Mouse (Mus musculus): Measurements from ENCODE around the gene Ap1g2.

DNA sequence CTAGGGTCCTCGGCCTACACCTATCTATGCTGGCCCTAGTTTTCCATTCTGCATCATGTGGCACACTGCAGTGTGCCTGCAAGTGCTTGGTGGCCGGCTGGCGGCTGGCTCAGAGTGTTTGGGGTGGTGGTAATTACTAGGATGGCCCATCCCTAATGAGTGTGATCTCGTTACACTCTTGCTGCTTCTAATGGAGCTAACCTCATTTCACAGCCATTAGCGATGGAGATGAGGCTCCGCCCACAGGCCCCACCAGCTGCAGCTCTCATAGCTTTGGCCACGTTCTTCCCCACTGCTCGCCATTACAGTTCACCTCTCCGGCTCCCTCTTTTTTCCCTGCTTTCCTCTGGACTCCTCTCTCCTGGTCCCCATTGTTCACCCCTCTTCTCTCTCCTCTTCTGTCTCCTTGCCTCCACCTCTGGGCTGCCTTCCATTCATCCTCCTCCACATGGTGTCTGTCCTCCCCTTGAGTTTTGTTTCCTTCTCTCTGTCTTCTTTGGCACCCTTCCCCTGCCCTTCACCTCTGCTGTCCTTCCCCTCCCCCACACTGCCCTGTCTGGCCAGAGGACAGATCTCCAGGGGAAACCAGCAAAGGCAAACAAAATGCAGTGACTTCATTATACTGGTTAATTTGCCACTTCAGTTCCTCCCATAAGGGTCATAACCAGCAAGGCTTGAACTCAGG is 20.9 kb downstream of the Ap1g2 start:
- TF ChIP-seq CTCF (IDR thresholded peaks at IDR 0.05; ENCODE audit: borderline replicate concordance, insufficient read depth, low read length) (no peak), POLR2A (IDR thresholded peaks at IDR 0.05; ENCODE audit: low read depth, low read length) (no peak)

Measured in embryonic fibroblast, embryonic 13.5 days (primary cell).